Mouse (Mus musculus) left cerebral cortex, postnatal 25 days (tissue): ENCODE results near the gene Zgpat. TPM values are rescaled to one million over a fixed set of nuclear protein-coding genes. Genes with fewer than 3 reads are reported as not detected.

Experiments
- DNase-seq, 2 experiments: peaks; one replicate each; pipeline ENCODE4 v3.0.0; 2022; ENCODE audit warnings: low spot score in 2 of 2, mixed read lengths in 1 of 2
- intact Hi-C: fragments of 180-260 bp; cut with DNase I; formaldehyde crosslinking; loops from one replicate; pipeline ENCODE4 v1.15.1; 2025
- total RNA-seq, 2 experiments: library from RNA; stranded (reverse); gene quantifications; 2 replicates each; pipeline ENCODE4 v1.2.3; 2021

The Zgpat gene
- total RNA-seq, 2 experiments from 2014 or later: 64.8 to 68.0 TPM

GRCm38 (mm10) chr2:181420903-181421638 is 56.3 kb downstream of the Zgpat start:
- no peak for DNase-seq
- intact Hi-C loops: no loop called here

GRCm38 (mm10) chr2:181423834-181424233 is 59.1 kb downstream of the Zgpat start:
- intact Hi-C loops: no loop called here
- no peak for DNase-seq

Other genes starting within 250 kb of the Zgpat start
- gene Kcnq2, start 229.6 kb upstream of the Zgpat start, total RNA-seq: 100 to 1,000 TPM; 227 to 240 TPM
- 1,000 to 10,000 TPM; 1,322 to 1,385 TPM for gene Eef1a2, start 207.9 kb upstream of the Zgpat start, total RNA-seq
- 10 to 100 TPM; 95.9 to 97.3 TPM for gene Ppdpf, start 177.7 kb upstream of the Zgpat start, total RNA-seq
- under 1 TPM in 1 of 2 experiments, not detected in 1; 0.09 TPM for gene Ptk6, start 162.1 kb upstream of the Zgpat start, total RNA-seq
- gene Srms, start 151.7 kb upstream of the Zgpat start, total RNA-seq: under 1 TPM in 1 of 2 experiments, not detected in 1; 0.21 TPM
- gene Fndc11, start 144.9 kb upstream of the Zgpat start, total RNA-seq: under 1 TPM in 1 of 2 experiments, not detected in 1; 0.30 TPM
- 1 to 10 TPM; 2.2 to 2.5 TPM for gene Helz2, start 122.9 kb upstream of the Zgpat start, total RNA-seq
- 10 to 100 TPM; 21.3 to 23.9 TPM for gene Gmeb2, start 76.9 kb upstream of the Zgpat start, total RNA-seq
- gene Stmn3, start 50.4 kb upstream of the Zgpat start, total RNA-seq: 100 to 1,000 TPM; 631 to 689 TPM
- 10 to 100 TPM; 29.8 to 34.9 TPM for gene Rtel1, start 45.2 kb upstream of the Zgpat start, total RNA-seq
- 10 to 100 TPM; 39.5 to 41.4 TPM for gene Arfrp1, start 476 bp downstream of the Zgpat start, total RNA-seq
- 10 to 100 TPM; 35.8 to 39.1 TPM for gene Lime1, start 15.2 kb downstream of the Zgpat start, total RNA-seq
- 10 to 100 TPM; 11.2 to 15.3 TPM for gene Zbtb46, start 94.5 kb downstream of the Zgpat start, total RNA-seq
- gene Abhd16b, start 128.3 kb downstream of the Zgpat start, total RNA-seq: not detected
- 10 to 100 TPM; 74.7 to 76.8 TPM for gene Tpd52l2, start 132.2 kb downstream of the Zgpat start, total RNA-seq
- gene Dnajc5, start 155.6 kb downstream of the Zgpat start, total RNA-seq: 100 to 1,000 TPM; 289 to 296 TPM
- 10 to 100 TPM; 44.2 to 50.5 TPM for gene Uckl1, start 220.0 kb downstream of the Zgpat start, total RNA-seq
- gene Prpf6, start 226.9 kb downstream of the Zgpat start, total RNA-seq: 10 to 100 TPM; 51.0 to 51.7 TPM
- gene Zfp512b, start 227.9 kb downstream of the Zgpat start, total RNA-seq: 10 to 100 TPM; 76.5 to 89.2 TPM
- 10 to 100 TPM; 19.4 to 20.2 TPM for gene Samd10, start 234.3 kb downstream of the Zgpat start, total RNA-seq